Mouse (Mus musculus) left cerebral cortex, postnatal 10 days (tissue): Measurements from ENCODE around the gene Erp29. TPM values are rescaled to one million over a fixed set of nuclear protein-coding genes. Genes with fewer than 3 reads are reported as not detected.

ENCODE experiments used
- DNase-seq, 2 experiments: peaks; one replicate each; pipeline ENCODE4 v3.0.0; 2021 to 2022; ENCODE audit warnings: low spot score in 2 of 2, mixed read lengths in 1 of 2; ENCODE audit errors: extremely low spot score in 1 of 2
- intact Hi-C: fragments of 180-260 bp; cut with DNase I; formaldehyde crosslinking; loops from one replicate; pipeline ENCODE4 v1.15.1; 2025
- total RNA-seq, 2 experiments: library from RNA; stranded (reverse); gene quantifications; 2 replicates each; pipeline ENCODE4 v1.2.3; 2021

The Erp29 gene
- total RNA-seq, 2 experiments from 2014 or later = 172 to 181 TPM

DNA sequence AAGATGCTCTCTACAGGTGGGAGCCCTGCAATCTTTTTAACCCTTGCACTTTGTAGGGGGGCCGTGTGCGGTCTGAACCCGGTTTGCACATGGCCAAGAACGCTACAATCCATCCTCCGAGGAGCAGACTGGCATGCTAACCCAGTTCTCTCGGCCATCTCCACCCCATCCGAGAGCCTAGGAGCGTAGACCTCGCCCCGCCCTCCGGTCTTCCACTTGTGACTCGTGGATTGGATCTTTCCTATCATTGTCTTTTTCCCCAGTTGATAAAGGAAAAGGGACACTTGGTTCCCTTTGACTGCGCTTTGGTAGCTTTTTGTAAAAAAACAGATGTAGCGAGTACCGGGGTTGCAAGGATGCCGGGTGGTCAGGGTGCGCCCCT is 671 bp downstream of the Erp29 start, which contains the start of gene Tmem116:
Gene Tmem116, plus strand, starts transcription at position 250 of the 382 bp plus-strand sequence.
- DNase-seq = peak in 1 of 2 experiments; percentile 57
- intact Hi-C loops = no loop called here

GRCm38 (mm10) chr5:121451203-121451602 is 1.1 kb downstream of the Erp29 start:
- no peak for DNase-seq
- intact Hi-C loops = no loop called here

GRCm38 (mm10) chr5:121450476-121450875 is 1.8 kb downstream of the Erp29 start:
- intact Hi-C loops = no loop called here
- DNase-seq = no peak

GRCm38 (mm10) chr5:121449976-121450375 is 2.3 kb downstream of the Erp29 start:
- intact Hi-C loops = no loop called here
- DNase-seq = peak in 1 of 2 experiments; percentile 54

DNA sequence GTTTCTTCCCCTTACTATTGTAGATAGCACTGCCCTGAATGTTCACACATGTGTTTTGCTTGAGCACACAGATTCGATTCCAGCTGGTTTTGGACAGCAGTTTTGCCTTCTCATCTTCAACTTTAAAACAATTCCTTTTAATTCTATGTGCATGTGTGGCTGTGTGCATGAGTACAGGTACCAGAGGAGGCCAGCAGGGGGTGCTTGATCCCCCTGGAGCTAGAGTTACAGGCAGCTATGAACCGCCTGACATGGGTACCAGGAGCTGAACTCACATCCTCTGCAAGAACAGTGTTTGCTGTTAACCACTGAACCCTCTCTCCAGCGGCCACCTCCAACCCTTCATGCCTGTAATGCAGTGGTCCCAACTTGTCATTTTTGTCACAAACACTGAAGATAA is 3.9 kb downstream of the Erp29 start:
- DNase-seq = no peak
- intact Hi-C loops = no loop called here

GRCm38 (mm10) chr5:121444870-121445269 is 7.4 kb downstream of the Erp29 start:
- intact Hi-C loops = loop anchor here (5.0 kb wide), 1 partner anchor 32 kb away; no protein-coding TSS in a partner anchor
- DNase-seq = no peak

DNA sequence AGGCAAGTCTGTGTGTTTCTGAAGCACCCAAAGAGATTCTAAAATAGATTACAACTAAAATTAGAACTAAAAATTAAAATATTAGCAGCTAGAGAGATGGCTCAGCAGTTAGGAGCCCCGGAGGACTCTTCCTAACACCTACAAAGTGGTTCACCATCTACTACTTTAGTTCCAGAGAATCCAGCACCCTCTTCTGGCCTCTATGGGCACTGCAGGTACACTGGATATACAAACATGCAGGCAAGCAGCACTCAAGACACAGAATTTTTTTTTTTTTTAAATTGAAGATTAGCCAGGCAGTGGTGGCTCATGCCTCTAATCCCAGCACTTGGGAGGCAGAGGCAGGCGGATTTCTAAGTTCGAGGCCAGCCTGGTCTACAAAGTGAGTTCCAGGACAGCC is 8.8 kb downstream of the Erp29 start:
- DNase-seq = peak in 1 of 2 experiments; percentile 66
- intact Hi-C loops = loop anchor here (5.0 kb wide), 1 partner anchor 34 kb away; no protein-coding TSS in a partner anchor

GRCm38 (mm10) chr5:121438756-121439155 is 13.6 kb downstream of the Erp29 start:
- intact Hi-C loops = loop anchor here (10.0 kb wide), 1 partner anchor 114 kb away; no protein-coding TSS in a partner anchor
- no peak for DNase-seq

GRCm38 (mm10) chr5:121438131-121438530 is 14.2 kb downstream of the Erp29 start:
- intact Hi-C loops = loop anchor here (10.0 kb wide), 1 partner anchor 113 kb away; no protein-coding TSS in a partner anchor
- DNase-seq = no peak

DNA sequence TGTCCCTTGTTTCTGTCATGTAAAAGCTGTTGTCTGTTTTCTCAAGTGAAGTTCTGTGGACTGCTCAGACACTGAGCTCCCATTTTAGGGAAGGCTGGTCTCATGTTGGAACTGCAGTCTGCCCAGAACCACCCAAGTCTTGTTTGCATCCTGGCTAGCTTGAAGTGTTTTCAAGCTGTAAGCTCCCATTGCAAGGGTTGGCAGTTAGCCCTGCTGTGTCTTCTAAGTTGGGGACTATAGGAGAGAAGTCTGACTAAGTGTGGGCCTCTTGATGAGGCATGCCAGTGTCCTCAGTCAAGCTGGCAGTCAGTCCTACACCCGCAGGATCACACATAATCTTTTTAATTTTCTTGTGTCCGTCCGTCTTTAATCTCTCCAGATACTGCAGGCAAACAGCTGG is 23.4 kb downstream of the Erp29 start:
- DNase-seq = no peak
- intact Hi-C loops = no loop called here

DNA sequence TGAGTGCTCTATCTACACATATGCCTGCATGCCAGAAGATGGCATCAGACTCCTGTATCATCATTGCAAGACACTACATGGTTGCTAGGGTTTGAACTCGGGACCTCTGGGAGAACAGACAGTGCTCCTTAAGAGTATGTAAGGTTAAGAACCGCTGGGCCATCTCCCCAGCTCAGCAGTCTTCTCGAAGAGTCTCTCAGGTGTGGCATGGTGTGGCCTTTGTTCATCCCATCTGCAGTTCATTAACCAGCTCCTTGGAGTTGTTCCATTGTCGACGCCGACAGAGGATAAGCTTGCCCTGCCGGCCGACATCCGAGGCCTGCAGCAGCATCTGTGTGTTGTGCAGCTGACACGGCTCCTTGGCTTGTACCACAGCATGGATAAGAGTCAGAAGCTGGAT is 29.0 kb downstream of the Erp29 start:
- DNase-seq = no peak
- intact Hi-C loops = no loop called here

DNA sequence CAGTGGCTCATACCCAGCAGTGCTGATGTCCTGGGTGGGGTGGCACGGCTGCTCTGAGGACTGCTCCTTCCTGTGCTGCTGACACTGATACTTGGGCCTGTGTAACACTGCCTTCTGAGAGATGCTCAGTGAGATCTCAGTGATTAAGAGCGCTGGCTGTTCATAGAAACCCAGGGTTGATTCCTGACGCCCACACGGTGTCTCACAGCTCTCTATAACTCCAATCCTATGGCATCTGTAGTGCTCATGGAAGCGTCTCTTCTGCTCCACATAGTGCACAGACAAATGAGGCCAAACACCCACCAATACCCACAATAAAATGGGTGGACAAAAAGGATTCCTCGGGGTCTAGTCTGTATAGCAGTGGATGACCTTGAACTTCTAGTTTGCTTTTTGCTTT is 29.5 kb downstream of the Erp29 start:
- intact Hi-C loops = no loop called here
- DNase-seq = no peak

DNA sequence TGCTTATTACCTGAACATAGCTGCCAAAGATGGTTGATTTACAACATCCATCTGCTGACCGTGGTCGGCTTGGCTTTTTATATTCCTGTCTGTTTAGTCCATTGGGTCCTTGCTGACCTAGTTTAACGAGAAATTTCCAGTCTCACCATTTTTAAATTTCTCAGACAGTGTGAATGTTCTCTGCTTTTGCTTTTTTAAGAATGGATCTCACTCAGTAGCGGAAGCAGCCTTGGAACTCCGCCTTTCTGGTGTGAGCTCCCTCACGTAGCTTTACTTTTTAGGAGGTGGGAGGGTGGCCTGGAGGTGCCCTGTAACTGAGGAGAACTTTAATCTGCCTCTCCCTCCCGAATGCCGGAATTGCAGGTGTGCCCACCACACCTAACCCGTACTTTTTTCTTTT is 31.6 kb downstream of the Erp29 start:
- no peak for DNase-seq
- intact Hi-C loops = no loop called here

DNA sequence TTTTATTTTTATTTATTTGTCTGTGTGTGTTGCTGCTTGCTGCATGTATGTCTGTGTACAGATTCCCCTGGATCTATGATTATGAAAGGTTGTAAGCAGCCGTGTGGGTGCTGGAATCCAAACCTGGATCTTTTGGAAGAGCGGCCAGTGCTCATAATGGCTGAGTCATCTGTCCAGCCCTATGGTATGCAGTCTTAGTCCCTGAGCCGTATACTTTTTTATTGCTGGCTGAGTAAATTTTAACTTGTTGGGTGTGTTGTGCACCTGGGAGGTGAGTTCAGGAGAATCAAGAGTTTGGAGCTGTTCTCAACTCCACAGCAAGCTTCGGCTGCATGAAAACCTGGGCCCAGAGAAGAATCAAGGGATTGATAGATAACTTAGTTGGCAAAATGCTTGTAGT is 41.3 kb downstream of the Erp29 start:
- no peak for DNase-seq
- intact Hi-C loops = no loop called here

DNA sequence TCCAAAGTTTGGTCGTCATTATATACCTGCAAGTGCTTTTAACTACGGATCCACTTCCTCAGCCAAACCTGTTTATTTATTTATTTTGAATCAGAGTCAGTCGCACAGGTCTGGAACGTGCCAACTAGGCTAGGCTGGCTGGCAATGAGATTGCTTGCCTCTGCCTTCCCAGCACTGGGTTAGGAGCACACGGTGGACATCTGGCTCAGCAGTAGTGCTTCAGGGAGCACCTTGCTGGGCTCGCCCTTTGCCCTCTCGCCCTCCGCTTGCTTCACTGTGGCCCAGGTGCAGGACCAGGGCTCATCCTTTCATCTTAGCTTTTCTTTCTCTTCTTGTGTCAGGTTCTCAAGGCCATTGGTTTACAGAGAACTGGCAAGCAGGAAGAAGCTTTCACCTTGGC is 44.5 kb downstream of the Erp29 start:
- intact Hi-C loops = no loop called here
- DNase-seq = no peak

GRCm38 (mm10) chr5:121400849-121401248 is 51.5 kb downstream of the Erp29 start:
- DNase-seq = no peak
- intact Hi-C loops = no loop called here

GRCm38 (mm10) chr5:121400064-121400463 is 52.2 kb downstream of the Erp29 start:
- intact Hi-C loops = no loop called here
- no peak for DNase-seq

GRCm38 (mm10) chr5:121399540-121399939 is 52.8 kb downstream of the Erp29 start:
- no peak for DNase-seq
- intact Hi-C loops = no loop called here

DNA sequence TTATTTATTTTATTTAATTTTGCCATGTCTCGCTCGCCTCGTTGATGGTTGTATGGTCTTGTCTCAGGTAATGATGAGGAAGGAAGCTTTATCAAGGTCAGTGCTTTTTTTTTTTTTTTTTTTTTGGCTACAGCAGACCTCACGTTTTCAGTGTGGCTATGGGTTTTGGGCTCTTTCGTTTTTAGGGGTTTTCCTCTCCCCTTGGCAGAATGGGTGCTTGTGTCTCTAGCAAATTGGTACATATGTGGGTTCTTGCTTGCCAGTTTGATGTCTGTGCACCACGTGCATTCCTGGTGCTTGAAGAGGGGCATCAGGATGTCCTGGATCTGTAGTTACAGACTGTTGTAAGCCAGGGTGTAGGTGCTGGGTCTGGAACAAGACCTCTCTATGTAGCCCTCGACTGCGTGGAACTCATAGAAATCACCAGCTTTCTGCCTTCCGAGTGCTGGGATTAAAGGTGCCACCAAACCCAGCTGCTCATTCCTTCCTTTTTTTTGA is 53.3 kb downstream of the Erp29 start:
- no peak for DNase-seq
- intact Hi-C loops = no loop called here

DNA sequence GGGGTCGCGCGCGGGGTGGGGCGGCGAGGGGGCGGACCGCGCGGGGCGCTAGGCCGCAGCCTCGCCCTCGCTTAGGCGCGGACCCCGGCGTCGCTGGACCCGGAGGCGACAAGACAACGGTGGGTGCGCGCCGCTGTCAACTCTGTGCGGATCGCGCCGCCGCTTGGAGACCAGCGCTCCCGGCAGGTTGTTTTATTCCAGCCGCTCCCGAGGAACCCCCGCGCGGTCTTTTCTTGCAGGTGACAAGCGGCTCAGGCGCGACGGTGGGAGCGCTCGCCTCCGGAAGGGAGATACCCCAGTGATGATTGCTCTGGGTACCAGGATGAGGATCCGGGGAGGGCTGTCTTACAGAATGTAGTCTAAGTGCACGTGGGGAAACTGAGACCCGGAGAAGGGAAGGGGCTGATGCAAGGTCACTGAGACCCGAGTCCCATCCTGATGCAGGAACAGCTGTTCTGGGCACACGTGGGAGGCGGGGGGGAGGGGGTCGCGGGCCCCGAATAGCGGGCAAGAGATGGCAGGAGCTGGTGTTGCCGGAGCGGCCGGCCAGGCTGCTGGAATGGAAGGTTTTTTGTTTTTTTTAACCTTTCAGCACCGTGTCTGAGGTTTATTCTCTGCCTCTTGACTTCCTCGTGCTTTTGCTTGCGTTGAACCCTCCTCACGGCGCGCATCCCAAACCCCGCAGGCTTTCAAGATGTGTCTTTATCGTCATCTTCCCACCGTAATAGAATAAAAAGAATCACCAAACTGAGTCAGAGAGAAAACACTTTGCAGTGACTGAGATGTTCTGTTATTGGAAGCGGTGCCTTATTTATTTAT is 54.0 kb downstream of the Erp29 start:
- intact Hi-C loops = no loop called here
- peak in 1 of 2 experiments; percentile 47 for DNase-seq
